Mouse (Mus musculus) liver, embryonic 16.5 days (tissue): ENCODE measurements at regions not wholly inside any gene's neighbourhood (a gene's known extent, or its start where the extent isn't known, plus 50 kb on each side); places are given as distances from the start of the nearest gene placed in this dataset.
"Not testable (repeated sequence)": the region's sequence is repeated elsewhere in the genome, so short reads cannot be mapped to it uniquely, and the experiment has no call there.

Experiments
- ATAC-seq: fragments of 200-750 bp; cut with Nextera tagmentation; 2 replicates; pipeline ENCODE4 v1.8.0; 2017; ENCODE audit warnings: low read depth, mild to moderate bottlenecking, moderate number of reproducible peaks, moderate library complexity
- H3K27ac ChIP-seq: fragments of 300-500 bp; sonication (generic); 2 replicates; pipeline ENCODE4 v1.5.1; 2014; ENCODE audit warnings: mild to moderate bottlenecking, low read length
- H3K27me3 ChIP-seq: fragments of 300-500 bp; sonication (generic); 2 replicates; pipeline ENCODE4 v1.6.1; 2014; ENCODE audit warnings: low read depth, low read length, mixed read lengths; ENCODE audit not compliant: control insufficient read depth, insufficient read depth
- H3K36me3 ChIP-seq: fragments of 300-500 bp; sonication (generic); 2 replicates; pipeline ENCODE4 v1.6.1; 2014; ENCODE audit warnings: mild to moderate bottlenecking; ENCODE audit not compliant: control insufficient read depth, insufficient read depth
- H3K4me1 ChIP-seq: fragments of 300-500 bp; sonication (generic); 2 replicates; pipeline ENCODE4 v1.6.1; 2014; ENCODE audit warnings: low read depth, low read length, mixed read lengths; ENCODE audit not compliant: control insufficient read depth
- H3K4me2 ChIP-seq: fragments of 300-500 bp; sonication (generic); 2 replicates; pipeline ENCODE4 v1.6.1; 2014; ENCODE audit warnings: low read depth, low read length, mixed read lengths
- H3K4me3 ChIP-seq: fragments of 300-500 bp; sonication (generic); 2 replicates; pipeline ENCODE4 v1.5.1; 2014; ENCODE audit warnings: low read depth, mild to moderate bottlenecking, low read length
- H3K9ac ChIP-seq: fragments of 300-500 bp; sonication (generic); 2 replicates; pipeline ENCODE4 v1.6.1; 2014; ENCODE audit warnings: low read depth, low read length
- H3K9me3 ChIP-seq: fragments of 300-500 bp; sonication (generic); replicated peaks from 2 replicates; pipeline ENCODE4 v1.6.1; 2016; ENCODE audit warnings: low read length; ENCODE audit not compliant: control insufficient read depth
- WGBS: fragments of 180-500 bp; shearing (Covaris S2); extraction: QIAGEN DNeasy Blood & Tissue Kit; methylation state at CpG from one replicate; pipeline ENCODE4 v1.1.7; 2014; ENCODE audit not compliant: insufficient replicate concordance; 5-methylcytosine and 5-hydroxymethylcytosine counted together

DNA sequence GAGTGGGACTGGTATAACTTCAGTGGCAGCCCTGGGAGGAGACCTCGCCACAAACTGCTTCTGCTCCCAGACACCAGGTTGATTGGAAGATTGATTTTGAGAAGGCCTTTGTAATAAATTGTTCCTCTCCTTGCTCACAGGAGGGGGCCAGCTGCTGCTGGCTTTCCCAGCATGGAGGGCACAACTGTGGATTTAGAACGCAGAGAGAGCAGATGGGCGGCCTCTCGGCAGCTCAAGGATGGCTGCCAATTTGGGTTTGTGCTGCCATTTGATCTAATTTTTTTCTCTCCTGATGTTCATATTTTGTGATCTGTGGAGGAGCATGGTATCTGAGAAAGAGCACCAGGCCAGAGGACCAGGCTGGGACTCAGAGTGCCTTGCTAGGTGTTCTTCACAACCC, 137.4 kb upstream of the Tenm4 start:
- no peaks in the 10 kb centered on the region for H3K9me3 ChIP-seq
- WGBS, result 76% methylated on average over 4 of the region's 4 CpGs
- H3K27me3 ChIP-seq, result no peaks in the 10 kb centered on the region
- no peak overlapping the region for H3K4me3 ChIP-seq
- no peaks in the 10 kb centered on the region for H3K4me1 ChIP-seq
- H3K27ac ChIP-seq, result no peak overlapping the region
- H3K36me3 ChIP-seq, result no peaks in the 10 kb centered on the region
- no peak overlapping the region for H3K9ac ChIP-seq
- no peak for ATAC-seq
- H3K4me2 ChIP-seq, result no peak overlapping the region

DNA sequence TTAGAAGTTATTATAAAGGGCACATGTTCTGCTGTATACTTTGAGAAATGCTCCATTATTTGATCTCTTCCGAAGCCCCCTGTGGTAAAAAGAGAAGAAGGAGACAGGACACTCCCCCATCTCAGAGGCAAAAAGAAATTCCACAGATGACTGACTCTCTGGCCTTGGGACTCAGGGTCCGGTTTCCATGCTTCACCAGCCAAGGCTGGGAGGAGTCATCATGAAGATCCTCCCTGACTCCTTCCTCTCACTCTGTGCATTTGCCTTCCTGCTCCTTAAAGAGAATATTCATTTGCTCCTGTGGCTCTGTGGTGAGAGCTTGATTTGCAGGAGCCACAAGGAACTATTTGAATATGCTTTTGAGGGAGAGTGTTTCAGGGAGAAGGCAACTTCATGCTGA, 135.6 kb upstream of the Tenm4 start:
- Histone ChIP-seq H3K27me3 (no peaks in the 10 kb centered on the region), H3K4me3 (no peak overlapping the region), H3K4me2 (no peak overlapping the region), H3K4me1 (no peaks in the 10 kb centered on the region), H3K27ac (no peak overlapping the region), H3K36me3 (no peaks in the 10 kb centered on the region), H3K9ac (no peak overlapping the region), H3K9me3 (no peaks in the 10 kb centered on the region)
- no peak for ATAC-seq
- 54% methylated on average over 2 of the region's 2 CpGs for WGBS

- 63% methylated on average over 6 of the region's 6 CpGs for WGBS
Observed at GRCm38 (mm10) chr7:96039628-96040027, 131.4 kb upstream of the Tenm4 start.

DNA sequence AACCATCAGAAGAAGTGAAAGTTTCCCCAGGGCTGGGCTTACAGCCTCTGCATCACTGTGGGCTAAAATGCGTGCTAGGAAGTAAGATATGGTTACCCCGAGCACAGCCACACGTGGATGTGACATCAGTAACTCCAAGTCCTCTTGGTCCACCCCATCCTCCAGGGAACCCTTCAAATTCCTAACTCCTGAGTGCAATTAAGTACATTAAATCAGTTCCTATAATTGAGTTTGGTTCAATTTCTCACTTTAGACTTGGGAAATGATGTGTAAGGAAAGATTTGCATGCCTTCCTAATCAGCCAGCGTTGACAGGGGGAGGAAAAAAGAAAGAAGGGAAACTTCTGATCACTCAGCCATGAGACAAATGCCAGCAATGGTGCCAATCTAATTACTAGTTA, 129.2 kb upstream of the Tenm4 start:
- H3K9me3 ChIP-seq, result no peaks in the 10 kb centered on the region; the same call in 1 of the 2 replicates
- 39% methylated on average over 4 of the region's 4 CpGs for WGBS
- no peak for ATAC-seq

More at GRCm38 (mm10) chr7:96039628-96040027, 131.4 kb upstream of the Tenm4 start:
- no peak overlapping the region for H3K27ac ChIP-seq
- H3K9me3 ChIP-seq, result no peaks in the 10 kb centered on the region; the same call in 1 of the 2 replicates
- no peak overlapping the region for H3K4me2 ChIP-seq
- H3K9ac ChIP-seq, result no peak overlapping the region
- H3K4me1 ChIP-seq, result no peaks in the 10 kb centered on the region
- H3K4me3 ChIP-seq, result no peak overlapping the region
- ATAC-seq, result no peak
- no peaks in the 10 kb centered on the region for H3K36me3 ChIP-seq
- no peaks in the 10 kb centered on the region for H3K27me3 ChIP-seq

GRCm38 (mm10) chr7:96051631-96052030, 119.4 kb upstream of the Tenm4 start:
- Histone ChIP-seq H3K27me3 (no peaks in the 10 kb centered on the region), H3K4me2 (no peak overlapping the region), H3K9ac (no peak overlapping the region), H3K4me1 (no peaks in the 10 kb centered on the region), H3K36me3 (no peaks in the 10 kb centered on the region), H3K9me3 (no peaks in the 10 kb centered on the region), H3K27ac (no peak overlapping the region), H3K4me3 (no peak overlapping the region)
- 50% methylated on average over 1 of the region's 1 CpGs for WGBS
- ATAC-seq, result no peak

More for the DNA sequence above, 129.2 kb upstream of the Tenm4 start:
- no peaks in the 10 kb centered on the region for H3K4me1 ChIP-seq
- H3K36me3 ChIP-seq, result no peaks in the 10 kb centered on the region
- H3K4me2 ChIP-seq, result no peak overlapping the region
- no peak overlapping the region for H3K27ac ChIP-seq
- H3K9ac ChIP-seq, result no peak overlapping the region
- no peak overlapping the region for H3K4me3 ChIP-seq
- no peaks in the 10 kb centered on the region for H3K27me3 ChIP-seq

GRCm38 (mm10) chr7:96061599-96061998, 109.4 kb upstream of the Tenm4 start:
- not testable (repeated sequence) for H3K27ac ChIP-seq, H3K4me1 ChIP-seq, H3K36me3 ChIP-seq, H3K4me3 ChIP-seq, H3K4me2 ChIP-seq, H3K9ac ChIP-seq, ATAC-seq, H3K9me3 ChIP-seq, H3K27me3 ChIP-seq
- WGBS, result 38% methylated on average over 1 of the region's 1 CpGs

DNA sequence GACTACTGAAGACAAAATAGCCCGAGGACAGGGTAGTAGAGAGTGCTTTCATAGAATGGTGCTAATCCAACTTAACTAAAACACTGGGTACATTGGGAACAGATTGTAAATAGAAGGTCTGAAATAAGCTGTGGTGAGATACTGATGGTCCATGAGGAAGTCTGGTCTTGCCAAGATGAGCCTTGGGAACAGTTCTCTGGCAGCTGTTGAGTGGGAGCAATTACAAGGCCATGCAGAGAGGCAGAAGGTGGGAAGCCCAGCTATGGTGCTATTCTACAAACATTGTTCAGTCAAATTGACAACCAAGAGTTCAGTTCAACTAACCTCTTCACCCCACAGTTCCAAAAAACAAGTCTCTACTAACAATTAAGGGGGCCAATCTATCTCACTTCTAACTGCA, 92.5 kb upstream of the Tenm4 start:
- H3K36me3 ChIP-seq, result no peaks in the 10 kb centered on the region
- H3K27me3 ChIP-seq, result no peaks in the 10 kb centered on the region
- no peaks in the 10 kb centered on the region for H3K4me1 ChIP-seq
- no peak overlapping the region for H3K4me3 ChIP-seq
- H3K9me3 ChIP-seq, result no peaks in the 10 kb centered on the region
- H3K27ac ChIP-seq, result no peak overlapping the region
- ATAC-seq, result no peak
- H3K4me2 ChIP-seq, result no peak overlapping the region
- WGBS, result 63% methylated on average over 1 of the region's 1 CpGs
- no peak overlapping the region for H3K9ac ChIP-seq

DNA sequence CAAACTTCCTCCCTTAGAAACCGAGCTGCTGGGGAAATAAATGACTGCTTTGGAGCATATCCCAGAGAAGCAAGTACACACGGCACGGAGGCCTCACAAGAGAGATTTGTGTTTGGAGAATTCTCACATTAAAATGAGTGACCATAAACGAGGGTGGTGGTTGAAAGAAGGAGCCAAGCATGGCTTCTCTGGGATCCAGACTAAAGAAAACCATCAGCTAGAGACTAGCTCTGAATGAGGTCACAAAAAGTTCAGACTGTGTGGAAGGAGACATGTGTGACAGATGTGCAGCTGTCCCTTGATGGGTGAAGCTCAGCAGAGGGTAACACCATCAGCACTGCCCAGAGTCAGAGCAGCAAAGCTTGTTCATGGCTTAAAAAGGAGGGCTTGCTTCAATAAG, 89.4 kb upstream of the Tenm4 start:
- ATAC-seq, result no peak
- H3K9ac ChIP-seq, result no peak overlapping the region
- no peaks in the 10 kb centered on the region for H3K36me3 ChIP-seq
- 49% methylated on average over 4 of the region's 4 CpGs for WGBS
- H3K4me1 ChIP-seq, result no peaks in the 10 kb centered on the region
- no peak overlapping the region for H3K4me2 ChIP-seq
- H3K4me3 ChIP-seq, result no peak overlapping the region
- H3K27me3 ChIP-seq, result no peaks in the 10 kb centered on the region
- H3K27ac ChIP-seq, result no peak overlapping the region
- no peaks in the 10 kb centered on the region for H3K9me3 ChIP-seq

GRCm38 (mm10) chr7:96095185-96095584, 75.9 kb upstream of the Tenm4 start:
- no peaks in the 10 kb centered on the region for H3K4me1 ChIP-seq
- WGBS, result 70% methylated on average over 4 of the region's 4 CpGs
- H3K9ac ChIP-seq, result no peak overlapping the region
- H3K4me3 ChIP-seq, result no peak overlapping the region
- no peak for ATAC-seq
- no peak overlapping the region for H3K27ac ChIP-seq
- no peaks in the 10 kb centered on the region for H3K36me3 ChIP-seq
- no peaks in the 10 kb centered on the region for H3K9me3 ChIP-seq
- no peaks in the 10 kb centered on the region for H3K27me3 ChIP-seq
- H3K4me2 ChIP-seq, result no peak overlapping the region

- Histone ChIP-seq H3K4me1 (no peaks in the 10 kb centered on the region), H3K9me3 (no peaks in the 10 kb centered on the region), H3K4me3 (no peak overlapping the region), H3K27ac (no peak overlapping the region), H3K9ac (no peak overlapping the region), H3K4me2 (no peak overlapping the region), H3K36me3 (no peaks in the 10 kb centered on the region), H3K27me3 (no peaks in the 10 kb centered on the region)
- no peak for ATAC-seq
- WGBS, result 67% methylated on average over 3 of the region's 3 CpGs
Observed at GRCm38 (mm10) chr7:96095752-96096151, 75.3 kb upstream of the Tenm4 start.
